Mouse (Mus musculus): ENCODE measurements around the gene Dusp18. TPM values are rescaled to one million over a fixed set of nuclear protein-coding genes. Genes with fewer than 3 reads are reported as not detected.

Gene Dusp18
- polyA plus RNA-seq (2016; fragmentation: Nextera tagmentation; extraction: Ambion mirVana) = 13.6 and 16.1 TPM in 2 replicates

GRCm38 (mm10) chr11:3894406-3895281 is at the start of gene Dusp18, which contains the start of gene 4921536K21Rik:
Gene Dusp18 (plus strand): TSS chr11:3895240.
Gene 4921536K21Rik (minus strand): TSS chr11:3895098.
- H3K4me3 ChIP-seq = peak within 1 kb of the TSS; percentile 59
- peaks cover 27% of the 10 kb centered on the region for H3K36me3 ChIP-seq
- H3K27ac ChIP-seq = peak within 1 kb of the TSS; percentile 87
- no peaks in the 10 kb centered on the region for H3K27me3 ChIP-seq (ENCODE audit: insufficient read depth, poor library complexity, severe bottlenecking)
- peak; percentile 99 for DNase-seq (ENCODE audit: low spot score)
- 2% methylated on average over 46 of the region's 46 CpGs for WGBS
- no peaks in the 10 kb centered on the region for H3K9me3 ChIP-seq
- H3K4me1 ChIP-seq = peaks cover 10% of the 10 kb centered on the region; the same call in 1 of the 2 replicates

GRCm38 (mm10) chr11:3846351-3846750 is 48.7 kb upstream of the Dusp18 start:
- no peaks in the 10 kb centered on the region for H3K36me3 ChIP-seq
- no peak for DNase-seq (ENCODE audit: low spot score)
- H3K9me3 ChIP-seq = no peaks in the 10 kb centered on the region
- H3K4me3 ChIP-seq = no peak overlapping the region
- H3K4me1 ChIP-seq = peaks cover 24% of the 10 kb centered on the region
- 60% methylated on average over 2 of the region's 2 CpGs for WGBS
- H3K27ac ChIP-seq = no peak overlapping the region
- no peaks in the 10 kb centered on the region for H3K27me3 ChIP-seq (ENCODE audit: insufficient read depth, poor library complexity, severe bottlenecking)

DNA sequence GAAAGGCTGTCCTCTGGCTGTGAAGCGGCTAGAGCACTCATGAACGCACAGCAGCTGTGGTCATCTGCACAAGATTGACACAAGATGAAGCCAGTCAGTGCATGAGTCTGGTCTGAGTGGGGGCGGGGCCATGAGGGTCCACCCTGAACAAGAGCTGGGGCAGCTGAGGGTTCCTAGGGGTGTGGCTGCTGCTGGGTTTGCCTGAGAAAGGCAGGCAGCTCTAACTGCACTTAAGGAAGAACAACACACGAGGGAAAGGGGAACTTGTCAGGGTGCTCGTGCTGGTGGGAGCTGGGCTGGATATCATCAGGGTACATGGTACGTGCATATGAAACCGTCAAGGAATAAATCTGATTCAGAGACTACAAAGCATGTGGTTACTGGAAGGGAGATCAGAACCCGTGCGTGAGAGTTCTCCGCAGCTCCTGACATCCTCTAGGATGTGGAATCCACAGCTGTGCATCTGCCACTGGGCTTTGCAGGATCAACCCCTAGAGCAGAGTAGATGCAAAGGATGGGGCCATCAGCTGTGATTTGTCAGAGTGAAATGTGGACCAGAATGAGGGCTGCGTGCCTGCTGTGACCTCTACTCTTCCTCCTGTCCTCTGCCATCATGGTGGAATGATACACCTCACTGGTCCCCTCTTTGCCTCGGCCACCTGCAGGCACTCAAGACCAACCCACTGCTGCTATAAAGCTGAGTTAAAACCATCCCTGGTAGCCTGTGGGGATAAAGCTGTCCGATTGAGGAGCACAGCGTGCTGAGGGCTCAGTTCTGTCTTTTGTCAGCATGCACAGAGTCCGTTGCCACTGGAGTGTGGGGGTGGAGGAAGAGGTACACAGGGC is 45.3 kb upstream of the Dusp18 start:
- Histone ChIP-seq H3K36me3 (no peaks in the 10 kb centered on the region), H3K4me3 (no peak overlapping the region), H3K4me1 (peaks cover 13% of the 10 kb centered on the region; the same call in 1 of the 2 replicates), H3K9me3 (no peaks in the 10 kb centered on the region), H3K27ac (no peak overlapping the region), H3K27me3 (ENCODE audit: insufficient read depth, poor library complexity, severe bottlenecking) (no peaks in the 10 kb centered on the region)
- 81% methylated on average over 15 of the region's 15 CpGs for WGBS
- no peak for DNase-seq (ENCODE audit: low spot score)

- WGBS = 66% methylated on average over 2 of the region's 2 CpGs
These were observed 44.8 kb upstream of the Dusp18 start for GRCm38 (mm10) chr11:3850315-3850614.

DNA sequence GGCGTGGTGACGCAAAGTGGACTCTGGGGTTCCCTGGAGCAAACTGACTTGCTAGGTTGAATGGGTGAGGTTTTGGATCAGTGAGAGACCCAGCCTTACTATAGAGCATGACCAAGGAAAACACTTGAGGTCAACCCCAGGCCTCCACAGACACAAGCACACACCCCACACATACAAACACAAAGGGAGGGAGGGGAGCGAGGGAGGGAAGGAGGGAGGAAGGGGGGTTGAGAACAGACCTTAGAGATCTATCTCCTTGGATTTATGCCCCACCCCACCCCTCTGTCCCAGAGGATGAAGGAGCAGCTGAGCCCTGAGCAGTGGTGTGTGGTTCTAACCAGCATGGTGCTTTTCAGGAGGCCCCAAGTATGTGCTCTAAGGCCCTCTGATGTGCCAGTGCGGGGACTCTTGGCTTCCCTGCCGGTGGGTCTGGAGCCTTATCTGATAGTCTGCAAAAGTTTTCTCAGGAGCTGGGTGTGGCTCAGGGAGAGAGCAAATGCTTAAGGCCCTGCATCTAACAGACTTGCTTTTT is 44.2 kb upstream of the Dusp18 start:
- peaks cover 13% of the 10 kb centered on the region; the same call in 1 of the 2 replicates for H3K4me1 ChIP-seq
- 48% methylated on average over 5 of the region's 5 CpGs for WGBS

More at GRCm38 (mm10) chr11:3850315-3850614, 44.8 kb upstream of the Dusp18 start:
- H3K27me3 ChIP-seq (ENCODE audit: insufficient read depth, poor library complexity, severe bottlenecking) = no peaks in the 10 kb centered on the region
- H3K4me3 ChIP-seq = no peak overlapping the region
- no peaks in the 10 kb centered on the region for H3K9me3 ChIP-seq
- no peaks in the 10 kb centered on the region for H3K36me3 ChIP-seq
- DNase-seq (ENCODE audit: low spot score) = no peak
- peaks cover 13% of the 10 kb centered on the region; the same call in 1 of the 2 replicates for H3K4me1 ChIP-seq
- no peak overlapping the region for H3K27ac ChIP-seq

DNA sequence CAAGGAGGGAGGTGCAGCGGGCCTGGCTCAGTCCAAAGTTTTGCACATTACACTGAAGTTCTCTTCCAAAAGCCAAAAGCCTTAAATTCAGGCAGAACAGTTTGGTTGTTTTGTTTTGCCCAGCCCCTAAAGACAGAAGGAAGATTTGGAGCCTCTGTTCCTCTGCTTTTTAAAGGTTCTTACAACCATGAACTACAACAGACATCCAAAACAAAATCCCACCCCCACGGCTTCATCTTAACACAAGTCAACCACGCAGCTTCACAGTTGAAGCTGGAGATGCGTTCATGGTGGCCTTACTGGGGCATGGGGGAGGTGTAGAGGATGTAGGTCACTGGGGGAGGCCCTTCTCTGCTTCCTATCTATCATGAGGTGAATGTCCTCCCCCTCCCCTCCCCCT is 43.2 kb upstream of the Dusp18 start:
- 78% methylated on average over 4 of the region's 4 CpGs for WGBS

More for the DNA sequence above, 44.2 kb upstream of the Dusp18 start:
- H3K27ac ChIP-seq = no peak overlapping the region
- H3K4me3 ChIP-seq = no peak overlapping the region
- DNase-seq (ENCODE audit: low spot score) = no peak
- no peaks in the 10 kb centered on the region for H3K27me3 ChIP-seq (ENCODE audit: insufficient read depth, poor library complexity, severe bottlenecking)
- H3K36me3 ChIP-seq = no peaks in the 10 kb centered on the region
- H3K9me3 ChIP-seq = no peaks in the 10 kb centered on the region

DNA sequence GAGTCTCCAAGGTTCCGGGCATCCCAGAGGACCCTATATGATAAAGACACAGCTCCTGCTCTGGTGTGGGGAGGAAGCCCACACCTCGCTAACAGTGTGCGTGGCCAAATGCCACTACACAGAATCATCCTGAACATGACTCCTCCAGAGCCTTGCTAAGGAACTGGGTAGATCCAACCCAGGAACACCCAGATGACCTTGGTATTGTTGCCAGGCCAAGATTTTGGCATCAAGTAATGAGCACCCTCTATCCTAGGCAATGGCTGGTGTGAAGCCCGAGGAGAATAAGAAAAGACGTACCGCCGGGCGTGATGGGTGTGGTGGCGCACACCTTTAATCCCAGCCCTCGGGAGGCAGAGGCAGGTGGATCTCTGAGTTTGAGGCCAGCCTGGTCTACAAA is 42.0 kb upstream of the Dusp18 start:
- Histone ChIP-seq H3K27me3 (ENCODE audit: insufficient read depth, poor library complexity, severe bottlenecking) (no peaks in the 10 kb centered on the region), H3K27ac (no peak overlapping the region), H3K9me3 (no peaks in the 10 kb centered on the region), H3K4me3 (no peak overlapping the region), H3K36me3 (no peaks in the 10 kb centered on the region), H3K4me1 (peaks cover 7% of the 10 kb centered on the region; the same call in 1 of the 2 replicates)
- DNase-seq (ENCODE audit: low spot score) = no peak
- WGBS = 88% methylated on average over 10 of the region's 10 CpGs

More for the DNA sequence above, 43.2 kb upstream of the Dusp18 start:
- no peak for DNase-seq (ENCODE audit: low spot score)
- no peaks in the 10 kb centered on the region for H3K9me3 ChIP-seq
- no peak overlapping the region for H3K4me3 ChIP-seq
- no peaks in the 10 kb centered on the region for H3K36me3 ChIP-seq
- H3K4me1 ChIP-seq = peaks cover 13% of the 10 kb centered on the region; the same call in 1 of the 2 replicates
- no peaks in the 10 kb centered on the region for H3K27me3 ChIP-seq (ENCODE audit: insufficient read depth, poor library complexity, severe bottlenecking)
- no peak overlapping the region for H3K27ac ChIP-seq

- H3K4me1 ChIP-seq = peaks cover 3% of the 10 kb centered on the region; the same call in 1 of the 2 replicates
- H3K9me3 ChIP-seq = no peaks in the 10 kb centered on the region
- no peak overlapping the region for H3K27ac ChIP-seq
- H3K27me3 ChIP-seq (ENCODE audit: insufficient read depth, poor library complexity, severe bottlenecking) = no peaks in the 10 kb centered on the region
- no peaks in the 10 kb centered on the region for H3K36me3 ChIP-seq
- H3K4me3 ChIP-seq = no peak overlapping the region
- 81% methylated on average over 5 of the region's 5 CpGs for WGBS
- no peak for DNase-seq (ENCODE audit: low spot score)
These were observed 41.5 kb upstream of the Dusp18 start for GRCm38 (mm10) chr11:3853481-3854034.

- 89% methylated on average over 3 of the region's 3 CpGs for WGBS
- Histone ChIP-seq H3K36me3 (no peaks in the 10 kb centered on the region), H3K9me3 (no peaks in the 10 kb centered on the region), H3K27ac (no peak overlapping the region), H3K27me3 (ENCODE audit: insufficient read depth, poor library complexity, severe bottlenecking) (no peaks in the 10 kb centered on the region), H3K4me1 (peaks cover 3% of the 10 kb centered on the region; the same call in 1 of the 2 replicates), H3K4me3 (no peak overlapping the region)
- no peak for DNase-seq (ENCODE audit: low spot score)
These were observed 40.9 kb upstream of the Dusp18 start for GRCm38 (mm10) chr11:3854156-3854555.

- H3K9me3 ChIP-seq = no peaks in the 10 kb centered on the region
- no peaks in the 10 kb centered on the region for H3K36me3 ChIP-seq
- no peak for DNase-seq (ENCODE audit: low spot score)
- peaks cover 2% of the 10 kb centered on the region; the same call in 1 of the 2 replicates for H3K4me1 ChIP-seq
- H3K4me3 ChIP-seq = no peak overlapping the region
- no peaks in the 10 kb centered on the region for H3K27me3 ChIP-seq (ENCODE audit: insufficient read depth, poor library complexity, severe bottlenecking)
- WGBS = 88% methylated on average over 5 of the region's 5 CpGs
- H3K27ac ChIP-seq = no peak overlapping the region
These were observed 39.2 kb upstream of the Dusp18 start for GRCm38 (mm10) chr11:3855846-3856245.

DNA sequence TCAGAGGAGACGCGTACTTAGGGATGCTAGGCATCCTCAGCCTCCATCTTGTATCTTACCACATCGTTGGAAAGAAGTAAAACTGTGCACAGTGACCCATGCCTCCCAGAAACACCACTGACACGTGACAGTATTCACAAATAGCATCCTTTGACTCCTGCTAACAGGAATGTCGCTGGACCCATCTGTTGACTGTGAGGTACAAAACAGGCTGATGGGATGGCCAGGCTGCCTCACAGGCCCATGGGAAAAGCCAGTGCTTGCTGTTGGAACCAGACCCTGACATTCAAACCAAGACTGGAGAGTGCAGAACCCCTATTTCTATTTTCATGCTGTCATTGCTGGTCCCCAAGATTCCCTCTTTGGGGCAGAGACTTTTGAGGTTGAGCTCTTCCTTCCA is 37.1 kb upstream of the Dusp18 start:
- H3K4me1 ChIP-seq = no peaks in the 10 kb centered on the region; the same call in 1 of the 2 replicates
- peaks cover 20% of the 10 kb centered on the region for H3K27me3 ChIP-seq (ENCODE audit: insufficient read depth, poor library complexity, severe bottlenecking)
- H3K4me3 ChIP-seq = no peak overlapping the region
- no peak for DNase-seq (ENCODE audit: low spot score)
- WGBS = 65% methylated on average over 5 of the region's 5 CpGs
- no peaks in the 10 kb centered on the region for H3K36me3 ChIP-seq
- H3K9me3 ChIP-seq = no peaks in the 10 kb centered on the region
- no peak overlapping the region for H3K27ac ChIP-seq

DNA sequence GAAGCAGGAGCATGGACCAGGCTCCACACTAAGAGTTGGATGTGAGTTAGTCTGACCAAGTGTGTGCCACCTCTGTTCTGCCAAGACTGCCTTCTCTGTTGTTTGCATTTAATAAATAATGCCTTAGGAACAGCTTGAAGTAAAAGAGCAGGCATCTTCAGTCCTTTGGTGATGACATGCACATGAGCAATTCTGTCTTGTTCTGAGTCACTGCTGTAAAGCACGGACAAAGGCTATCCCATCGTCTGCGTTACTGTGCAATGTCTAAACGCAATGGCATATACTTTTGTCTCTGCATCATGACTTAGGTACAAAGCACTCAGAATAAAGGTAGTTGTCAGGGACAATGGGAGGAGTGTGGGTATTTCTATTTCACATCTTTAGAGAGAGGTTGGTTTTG is 35.3 kb upstream of the Dusp18 start:
- no peak overlapping the region for H3K27ac ChIP-seq
- peaks cover 34% of the 10 kb centered on the region for H3K27me3 ChIP-seq (ENCODE audit: insufficient read depth, poor library complexity, severe bottlenecking)
- H3K36me3 ChIP-seq = no peaks in the 10 kb centered on the region
- no peak for DNase-seq (ENCODE audit: low spot score)
- 91% methylated on average over 4 of the region's 4 CpGs for WGBS
- H3K4me3 ChIP-seq = no peak overlapping the region
- H3K9me3 ChIP-seq = no peaks in the 10 kb centered on the region
- peaks cover 11% of the 10 kb centered on the region; the same call in 1 of the 2 replicates for H3K4me1 ChIP-seq

Measured in heart, embryonic 10.5 days (tissue).